Mouse (Mus musculus) ES-E14 (cell line): ENCODE results near the gene Spindoc. TPM values are rescaled to one million over a fixed set of nuclear protein-coding genes. Genes with fewer than 3 reads are reported as not detected.

ENCODE experiments used
- DNase-seq: peaks from one replicate; pipeline ENCODE4 v3.0.0-alpha.2; 2013; ENCODE audit warnings: low read depth, low spot score
- H3K27ac ChIP-seq: 2 replicates; pipeline ENCODE4 v1.5.1; 2012; ENCODE audit warnings: low read depth, mild to moderate bottlenecking, low read length, moderate library complexity, mixed read lengths; ENCODE audit not compliant: poor library complexity, insufficient read depth, severe bottlenecking
- H3K36me3 ChIP-seq: 2 replicates; pipeline ENCODE4 v1.6.1; 2012; ENCODE audit warnings: mild to moderate bottlenecking, low read length, moderate library complexity, mixed read lengths; ENCODE audit not compliant: control insufficient read depth, poor library complexity, insufficient read depth, severe bottlenecking
- H3K4me1 ChIP-seq, 2 experiments: fragments of 150-350 bp in 1 of 2; sonication (generic) in 1 of 2; 2 replicates each; pipeline ENCODE4 v1.6.1; 2012; ENCODE audit warnings: low read length in 2 of 2, mild to moderate bottlenecking in 1 of 2, mixed read lengths in 1 of 2; ENCODE audit not compliant: control insufficient read depth in 2 of 2, insufficient read depth in 2 of 2, poor library complexity in 1 of 2
- H3K4me3 ChIP-seq, 2 experiments: fragments of 150-350 bp in 1 of 2; sonication (generic) in 1 of 2; 2 replicates each; pipeline ENCODE4 v1.5.1; 2012; ENCODE audit warnings: low read length in 2 of 2, low read depth in 1 of 2, mild to moderate bottlenecking in 1 of 2, mixed read lengths in 1 of 2; ENCODE audit not compliant: insufficient read depth in 1 of 2, poor library complexity in 1 of 2, severe bottlenecking in 1 of 2
- H3K9ac ChIP-seq: 2 replicates; pipeline ENCODE4 v1.6.1; 2012; ENCODE audit warnings: low read depth, mild to moderate bottlenecking, low read length, mixed read lengths; ENCODE audit not compliant: poor library complexity, insufficient read depth, severe bottlenecking
- H3K9me3 ChIP-seq: fragments of 150-350 bp; sonication (generic); 2 replicates; pipeline ENCODE4 v1.6.1; 2012; ENCODE audit warnings: low read depth, mild to moderate bottlenecking, low read length; ENCODE audit not compliant: control insufficient read depth, insufficient read depth
- CHD2 ChIP-seq: IDR thresholded peaks from 2 replicates; pipeline ENCODE4 v1.6.1; 2014; ENCODE audit warnings: mild to moderate bottlenecking, low read depth, low read length, inconsistent platforms
- HCFC1 ChIP-seq: IDR thresholded peaks from 2 replicates; pipeline ENCODE4 v1.6.1; 2012; ENCODE audit warnings: low read length, inconsistent platforms, borderline replicate concordance; ENCODE audit not compliant: insufficient read depth
- MAFK ChIP-seq: IDR thresholded peaks from 2 replicates; pipeline ENCODE4 v1.6.1; 2014; ENCODE audit warnings: mild to moderate bottlenecking, low read depth, low read length, inconsistent platforms; ENCODE audit not compliant: insufficient read depth
- ZC3H11A ChIP-seq: IDR thresholded peaks from 2 replicates; pipeline ENCODE4 v1.6.1; 2012; ENCODE audit warnings: low read depth, mild to moderate bottlenecking, inconsistent platforms, low read length, borderline replicate concordance
- ZNF384 ChIP-seq: IDR thresholded peaks from 2 replicates; pipeline ENCODE4 v1.6.1; 2012; ENCODE audit warnings: low read depth, low read length, inconsistent platforms
- in situ Hi-C, 2 experiments: fragments of 600-800 bp; cut with MboI; formaldehyde crosslinking; loops; one replicate each; pipeline ENCODE4 v1.15.1; 2025; ENCODE audit warnings: low sequenced_read_pairs in 2 of 2, inconsistent platforms in 1 of 2; ENCODE audit not compliant: unreplicated experiment in 2 of 2
- total RNA-seq: library from RNA; depleted of rRNA; stranded (reverse); fragments of 300-350 nt; gene quantifications from 2 replicates; pipeline ENCODE4 v1.2.3, GENCODE M21; 2012

The Spindoc gene
- total RNA-seq, 1 experiment = 36.8 TPM

- Histone ChIP-seq H3K4me3 (no peak overlapping the region), H3K36me3 (peaks cover 8% of the 10 kb centered on the region; the same call in 1 of the 2 replicates), H3K4me1 (peaks cover 7 to 18% of the 10 kb centered on the region in 2 experiments; a peak in 3 of 4 replicates), H3K9ac (0 out of 2 replicates have a peak overlapping the region, but pooled peaks have one; percentile 16), H3K27ac (no peak overlapping the region), H3K9me3 (no peaks in the 10 kb centered on the region)
- TF ChIP-seq ZNF384 (no peak), ZC3H11A (no peak), HCFC1 (no peak), MAFK (no peak), CHD2 (no peak)
- in situ Hi-C loops = no loop called here
- no peak for DNase-seq
These were observed 43.8 kb downstream of the Spindoc start for GRCm38 (mm10) chr19:7339026-7339425.

GRCm38 (mm10) chr19:7337781-7338342 is 44.9 kb downstream of the Spindoc start:
- Histone ChIP-seq H3K27ac (no peak overlapping the region), H3K9ac (no peak overlapping the region), H3K9me3 (no peaks in the 10 kb centered on the region), H3K4me3 (no peak overlapping the region), H3K36me3 (peaks cover 8% of the 10 kb centered on the region; the same call in 1 of the 2 replicates), H3K4me1 (peaks cover 7 to 20% of the 10 kb centered on the region in 2 experiments)
- no peak for DNase-seq
- in situ Hi-C loops = no loop called here
- TF ChIP-seq ZC3H11A = no peak
- no peak for TF ChIP-seq ZNF384
- no peak for TF ChIP-seq HCFC1
- no peak for TF ChIP-seq MAFK
- TF ChIP-seq CHD2 = no peak

- Histone ChIP-seq H3K4me1 (peaks cover 7 to 20% of the 10 kb centered on the region in 2 experiments), H3K27ac (no peak overlapping the region), H3K36me3 (peaks cover 8% of the 10 kb centered on the region; the same call in 1 of the 2 replicates), H3K9ac (no peak overlapping the region), H3K9me3 (no peaks in the 10 kb centered on the region), H3K4me3 (no peak overlapping the region)
- TF ChIP-seq MAFK (no peak), ZNF384 (no peak), CHD2 (no peak), ZC3H11A (no peak), HCFC1 (no peak)
- in situ Hi-C loops = no loop called here
- DNase-seq = no peak
These were observed 47.1 kb downstream of the Spindoc start for GRCm38 (mm10) chr19:7335656-7336055.

GRCm38 (mm10) chr19:7334049-7334448 is 48.7 kb downstream of the Spindoc start:
- Histone ChIP-seq H3K9me3 (no peaks in the 10 kb centered on the region), H3K9ac (no peak overlapping the region), H3K27ac (no peak overlapping the region), H3K4me1 (peaks cover 6 to 9% of the 10 kb centered on the region in 2 experiments), H3K4me3 (no peak overlapping the region), H3K36me3 (peaks cover 6% of the 10 kb centered on the region; the same call in 1 of the 2 replicates)
- no peak for DNase-seq
- no peak for TF ChIP-seq ZNF384
- no peak for TF ChIP-seq MAFK
- no peak for TF ChIP-seq HCFC1
- no peak for TF ChIP-seq CHD2
- TF ChIP-seq ZC3H11A = no peak
- in situ Hi-C loops = no loop called here
